Mouse (Mus musculus) adrenal gland, postnatal 10 days (tissue): ENCODE data around the gene Fbxw5. TPM values are rescaled to one million over a fixed set of nuclear protein-coding genes. Genes with fewer than 3 reads are reported as not detected.

Experiments
- DNase-seq: peaks from one replicate; pipeline ENCODE4 v3.0.0; 2021; ENCODE audit warnings: mixed read lengths
- total RNA-seq, 2 experiments: library from RNA; stranded (reverse); gene quantifications; 2 replicates each; pipeline ENCODE4 v1.2.3; 2021

The Fbxw5 gene
- total RNA-seq, 2 experiments from 2014 or later, result 73.1 to 88.8 TPM

DNA sequence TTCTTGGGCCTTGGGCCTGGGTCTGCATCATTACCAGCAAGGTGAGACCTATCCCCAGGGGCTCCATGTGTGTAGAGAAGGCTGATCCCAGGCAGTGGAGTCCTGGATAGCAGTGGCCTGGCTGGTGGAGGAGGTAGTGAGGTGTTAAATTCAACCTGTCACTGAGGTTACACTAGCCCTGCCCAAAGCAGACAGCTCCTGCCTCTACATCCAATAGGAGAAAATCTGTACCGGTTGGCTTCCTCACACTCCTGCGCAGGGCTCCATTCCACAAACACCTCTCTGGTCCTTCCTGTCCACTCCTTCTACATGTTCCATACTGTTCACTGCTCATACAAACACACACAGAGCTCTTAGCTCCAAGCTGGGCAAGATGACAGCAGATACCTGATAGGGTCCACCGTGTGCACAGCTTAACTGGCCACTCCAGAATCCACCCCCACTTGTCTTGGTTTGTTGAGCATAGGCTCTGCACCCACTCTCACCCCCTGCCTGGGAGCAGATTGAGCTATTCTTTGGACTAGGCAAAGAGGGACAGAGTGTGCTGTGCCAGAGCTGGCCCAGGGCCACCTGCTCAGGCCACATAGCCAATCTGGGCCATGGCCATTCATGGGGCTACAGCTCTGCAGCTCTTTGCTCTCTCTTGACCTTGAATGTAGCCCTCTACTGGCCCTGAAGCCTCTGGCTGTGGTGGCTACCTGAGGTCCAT is 22.4 kb upstream of the Fbxw5 start:
- peak; percentile 73 for DNase-seq

DNA sequence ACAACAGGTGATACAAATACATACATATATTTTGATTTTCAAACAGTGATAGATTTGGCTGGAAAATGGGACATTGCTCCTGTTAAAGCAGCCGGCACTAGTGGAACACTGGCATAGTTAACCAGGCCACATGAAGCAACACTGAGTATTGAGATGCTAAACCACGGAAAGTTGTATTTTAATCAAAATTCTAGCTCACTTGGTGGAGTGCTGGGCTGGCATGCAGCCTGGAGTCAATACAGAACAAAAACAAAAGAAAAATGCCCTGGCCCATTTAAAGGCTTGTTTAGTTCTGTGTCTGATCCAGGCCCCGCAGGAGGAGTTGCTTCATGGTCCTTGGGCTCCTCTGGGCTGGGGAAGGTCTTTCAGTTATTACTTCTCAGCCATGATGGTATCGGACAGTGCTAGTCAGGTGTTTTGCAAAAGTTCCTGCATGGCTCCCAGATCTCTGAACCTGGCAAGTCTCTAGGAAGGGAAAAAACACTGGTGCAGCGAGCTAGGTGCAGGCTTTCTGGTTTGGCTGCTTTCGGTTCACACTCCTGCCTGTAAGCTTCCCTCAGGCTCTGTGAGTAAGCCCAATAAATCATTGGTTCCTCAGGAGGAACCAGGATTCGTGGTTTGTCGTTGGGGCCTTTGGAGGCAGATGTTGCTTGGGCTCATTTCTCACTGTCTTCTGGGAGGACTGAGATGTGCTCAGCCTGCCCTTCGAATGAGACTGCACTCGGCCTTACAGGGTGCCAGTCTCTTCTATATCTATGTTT is 20.8 kb upstream of the Fbxw5 start:
- peak; percentile 35 for DNase-seq

DNA sequence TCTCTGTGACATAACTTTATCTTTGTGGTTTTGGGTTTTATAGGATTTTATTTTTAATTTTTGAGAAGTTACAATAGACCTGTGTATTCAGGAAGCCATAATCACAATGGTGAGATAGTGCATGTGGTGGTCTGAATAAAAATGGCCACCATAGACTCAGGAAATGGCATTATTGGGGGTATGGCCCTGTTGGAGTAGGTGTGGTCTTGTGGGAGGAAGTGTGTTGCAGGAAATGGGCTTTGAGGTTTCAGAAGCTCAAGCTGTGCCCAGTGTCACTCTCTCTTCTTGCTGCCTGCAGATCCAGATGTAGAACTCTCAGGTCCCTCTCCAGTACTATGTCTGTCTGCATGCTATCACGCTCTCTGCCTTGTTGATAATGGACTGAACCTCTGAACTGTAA is 20.0 kb upstream of the Fbxw5 start:
- no peak for DNase-seq

DNA sequence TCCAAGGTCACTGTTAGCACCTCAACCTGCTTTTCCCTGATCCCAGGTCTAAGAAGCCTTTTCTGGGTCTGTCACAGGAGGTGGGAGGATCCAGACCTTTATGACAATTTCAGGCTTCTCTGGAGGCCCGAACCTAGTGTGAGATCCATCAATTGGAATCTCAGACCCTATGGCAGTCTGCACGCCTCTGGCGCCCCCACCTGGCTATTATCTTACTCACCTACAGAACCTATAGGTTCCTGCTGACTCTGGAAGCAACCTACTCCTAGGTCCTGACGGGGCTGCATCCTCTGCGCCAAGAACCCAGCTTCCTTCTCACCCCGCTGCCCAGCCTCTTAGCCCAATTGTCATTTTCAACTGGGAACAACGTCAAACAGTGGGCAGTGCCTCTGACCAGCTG is 17.6 kb upstream of the Fbxw5 start:
- DNase-seq, result peak; percentile 71

DNA sequence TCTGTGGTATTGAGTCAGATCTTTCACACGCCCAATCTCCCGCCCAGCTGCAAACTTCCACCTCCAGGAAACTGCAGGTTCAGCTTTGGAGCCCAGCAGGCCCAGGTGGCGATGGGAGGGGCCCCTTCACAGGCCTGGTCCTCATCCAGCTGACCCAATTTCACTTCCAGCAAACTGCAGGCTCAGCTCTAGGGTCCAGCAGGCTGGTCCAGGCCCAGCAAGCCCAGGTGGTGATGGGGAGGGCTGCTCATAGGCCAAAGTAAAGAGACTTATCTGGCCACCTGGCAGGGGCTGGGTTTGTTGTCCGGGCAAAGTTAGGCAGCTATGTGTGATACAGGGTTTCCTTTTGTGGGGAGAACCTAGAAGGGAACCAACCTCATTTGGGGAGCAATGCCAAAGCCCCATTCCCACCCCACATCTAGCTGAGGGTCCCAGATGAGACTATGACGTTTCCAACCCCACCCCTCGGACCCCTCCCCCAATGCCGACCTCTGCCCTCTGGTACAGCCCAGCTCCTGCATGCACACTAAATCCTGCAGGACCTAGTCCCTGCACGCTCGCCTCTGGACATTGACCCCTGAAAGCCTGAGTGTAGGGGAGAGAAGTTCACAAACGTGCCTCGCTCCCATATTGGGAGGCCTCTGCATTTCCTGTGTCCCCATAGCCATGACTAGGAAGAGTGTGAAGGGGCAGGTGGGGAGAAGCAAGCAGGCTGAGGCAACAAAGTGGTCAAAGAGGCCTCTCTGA is 15.5 kb upstream of the Fbxw5 start:
- no peak for DNase-seq

DNA sequence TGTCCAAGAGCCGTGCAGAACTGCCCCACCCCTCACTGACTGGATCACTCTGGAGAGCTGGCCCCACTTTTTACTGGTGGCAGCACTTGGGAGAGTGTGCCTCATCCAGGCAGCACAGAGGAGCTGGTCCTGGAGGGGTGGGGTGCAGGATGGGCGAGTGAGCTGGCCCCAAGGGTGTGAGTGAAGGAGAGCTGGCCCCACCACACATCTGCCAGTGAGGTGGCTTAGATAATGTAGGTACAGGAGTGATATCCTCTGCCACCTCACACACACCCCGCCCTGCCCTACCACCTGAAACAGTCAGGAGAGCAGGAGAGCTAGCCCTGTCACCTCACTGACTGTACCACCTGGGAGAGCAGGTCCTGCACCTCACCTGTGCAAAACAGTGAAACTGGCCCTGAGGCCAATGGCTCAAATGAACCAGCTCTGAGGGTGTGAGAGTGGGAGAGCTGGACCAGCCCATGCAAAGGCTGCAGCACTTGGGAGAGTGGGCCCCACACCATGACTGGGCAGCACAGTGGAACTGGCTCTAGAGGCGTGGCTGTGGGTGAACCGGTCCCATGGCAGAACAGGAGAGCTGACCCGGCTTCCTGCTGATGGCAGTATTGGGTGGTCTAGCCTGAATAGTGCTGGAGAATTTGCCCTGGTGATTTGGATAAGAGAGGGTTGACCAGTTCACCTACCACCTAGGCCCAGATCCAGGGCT is 12.4 kb upstream of the Fbxw5 start:
- no peak for DNase-seq

DNA sequence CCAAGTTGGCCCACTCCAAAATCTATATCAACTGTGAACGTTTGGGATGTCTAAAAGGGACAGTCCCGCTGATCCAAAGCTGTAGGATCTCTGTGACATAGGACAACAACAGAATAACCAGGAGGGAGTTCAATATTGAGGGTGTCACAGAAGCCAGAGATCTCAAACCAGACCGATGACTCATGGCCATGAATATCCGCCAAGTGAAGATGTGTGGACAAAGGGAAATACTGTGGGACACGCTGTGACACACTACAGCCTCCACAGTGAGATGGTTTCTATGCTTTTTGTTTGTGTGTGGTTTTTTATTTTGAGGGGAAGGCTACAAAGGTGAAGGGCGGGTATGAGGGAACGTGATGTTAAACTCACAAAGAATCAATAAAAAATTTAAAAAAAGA is 11.9 kb upstream of the Fbxw5 start:
- DNase-seq, result peak; percentile 42

DNA sequence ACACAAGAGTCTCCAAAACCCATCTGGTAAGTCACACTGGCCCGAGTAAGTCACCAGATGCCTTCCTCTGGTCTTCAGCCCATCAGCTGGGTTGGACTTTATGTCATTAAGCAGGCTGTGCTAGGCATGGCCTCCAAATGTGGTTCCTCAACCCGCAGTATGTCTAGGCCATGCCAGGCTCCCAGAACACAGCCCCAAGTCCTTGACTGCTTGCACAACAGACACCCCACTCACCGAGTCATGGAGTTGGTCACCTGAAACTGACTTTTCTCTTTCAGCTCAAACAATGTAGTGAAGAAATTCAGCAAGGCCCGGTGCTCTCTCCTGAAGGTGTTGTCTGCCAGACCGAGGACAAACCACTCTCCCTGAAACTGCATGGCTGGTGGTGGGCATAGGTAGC is 7.6 kb upstream of the Fbxw5 start:
- no peak for DNase-seq

DNA sequence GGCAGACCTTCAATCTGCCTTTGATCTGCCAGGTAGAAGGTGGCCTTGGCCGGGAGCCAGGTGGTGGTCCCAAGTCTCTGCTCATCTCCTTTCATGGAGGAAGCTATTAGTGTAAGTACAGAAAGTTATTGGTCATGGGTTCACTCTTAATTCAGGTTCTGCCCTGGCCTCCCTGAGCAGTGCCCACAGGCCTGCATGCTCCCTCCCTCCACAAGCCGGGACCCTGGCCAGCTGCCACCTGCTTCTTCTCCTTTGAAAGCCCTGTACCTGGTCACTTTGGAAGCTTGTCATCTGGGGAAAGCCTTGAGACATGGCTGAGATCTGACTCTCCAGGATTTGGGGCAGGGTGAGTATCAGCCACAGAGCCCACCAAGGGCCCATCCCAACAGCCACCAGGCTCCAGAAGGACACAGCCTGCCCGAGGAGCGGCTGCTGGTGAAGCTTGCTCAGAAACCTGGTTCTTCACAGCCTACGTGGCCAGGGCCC is 7.0 kb upstream of the Fbxw5 start, which contains the start of gene Lcn12:
TSS of gene Lcn12 (minus strand) at position 436 of the 486 bp plus-strand sequence.
- no peak for DNase-seq

DNA sequence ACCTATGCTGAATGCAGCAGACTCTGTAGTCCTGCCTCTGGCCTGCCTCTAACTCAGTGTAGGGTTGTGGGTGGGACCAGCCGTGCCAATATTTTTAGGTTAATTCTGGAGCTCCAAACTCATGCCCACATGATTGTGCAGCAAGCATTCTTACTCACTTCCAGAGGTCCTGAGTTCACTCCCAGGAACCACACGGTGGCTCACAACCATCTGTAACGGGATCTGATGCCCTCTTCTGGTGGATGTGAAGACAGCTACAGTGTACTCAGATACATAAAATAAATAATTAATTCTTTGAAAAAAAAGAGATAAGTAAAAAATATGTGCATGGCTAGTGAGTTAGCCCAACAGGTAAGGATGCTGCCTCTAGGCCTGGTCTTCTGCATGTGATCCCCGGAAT is 4.1 kb upstream of the Fbxw5 start:
- peak; percentile 30 for DNase-seq

DNA sequence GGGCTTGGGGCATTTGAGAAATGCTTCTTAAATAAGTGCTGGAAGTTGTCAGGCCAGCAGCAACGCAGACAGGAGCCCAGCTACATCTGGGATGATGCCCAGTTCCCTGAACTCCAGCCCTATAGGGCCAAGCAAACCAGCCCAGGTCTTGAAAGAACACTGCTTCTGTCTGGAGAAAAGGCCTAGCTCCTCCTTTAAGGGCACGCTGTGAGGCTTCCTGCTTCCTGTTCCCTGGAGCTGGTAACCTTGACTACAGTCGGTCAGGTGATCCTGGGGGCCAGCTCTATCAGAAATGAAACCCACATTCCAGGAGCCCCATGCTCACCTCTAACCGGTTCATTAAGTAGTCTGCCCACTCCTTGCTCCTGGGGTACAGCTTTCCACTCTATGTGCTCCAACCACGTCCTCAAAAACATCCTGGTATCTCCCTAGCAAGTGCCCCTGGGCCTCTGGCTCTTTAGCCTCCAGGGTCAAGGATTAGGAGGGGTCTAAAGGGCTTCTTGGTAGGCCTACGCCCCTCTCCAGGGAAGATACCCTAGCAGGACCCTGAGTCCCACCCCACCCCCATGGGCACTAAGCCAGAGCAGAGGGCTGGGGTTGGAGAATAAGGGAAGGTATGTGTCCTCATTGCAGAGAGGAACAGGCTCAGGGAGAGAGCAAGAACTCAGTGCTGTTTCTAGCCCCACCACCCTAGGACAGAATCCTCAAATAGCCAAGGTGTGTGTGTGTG is 2.5 kb upstream of the Fbxw5 start:
- no peak for DNase-seq

DNA sequence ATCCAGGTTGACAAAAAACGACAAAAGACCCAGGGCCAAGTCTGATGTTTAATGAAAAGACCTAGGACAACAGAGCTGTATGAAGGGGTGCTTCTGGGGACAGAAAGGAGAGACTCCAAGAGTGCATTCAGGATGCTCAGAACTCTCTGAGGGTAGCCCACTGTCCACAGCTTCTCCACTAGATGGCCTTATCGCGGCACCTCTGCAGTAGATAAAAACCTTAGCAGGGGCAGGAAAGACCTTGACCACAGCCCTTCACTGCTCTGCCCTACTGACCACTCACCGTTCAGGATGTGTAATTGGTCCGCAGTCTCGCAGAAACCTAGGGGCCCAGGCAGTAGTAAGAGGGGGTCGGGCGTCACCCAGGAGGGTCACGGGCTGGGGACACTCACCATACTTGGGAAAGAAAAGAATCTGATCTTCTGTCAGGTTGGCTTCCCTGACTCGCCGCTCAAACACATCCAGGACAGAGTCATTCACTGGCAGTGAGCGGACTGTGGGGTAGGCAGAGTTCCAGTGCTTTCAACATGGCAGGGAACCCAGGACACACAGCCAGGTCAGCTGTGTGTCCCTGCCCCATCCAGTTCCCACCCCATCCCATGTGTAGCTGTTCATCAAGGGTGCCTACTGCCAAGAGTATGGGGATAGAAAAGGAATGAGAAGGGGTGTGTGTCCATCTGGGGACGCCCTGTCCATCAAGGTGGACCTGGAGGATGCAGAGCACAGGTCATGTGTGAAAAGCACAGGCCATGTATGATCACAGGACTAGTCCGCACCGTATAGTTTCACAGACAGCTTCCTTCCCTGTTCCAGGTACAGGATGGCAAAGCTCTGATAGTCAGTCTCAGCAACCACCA is 1.7 kb upstream of the Fbxw5 start:
- DNase-seq, result no peak

DNA sequence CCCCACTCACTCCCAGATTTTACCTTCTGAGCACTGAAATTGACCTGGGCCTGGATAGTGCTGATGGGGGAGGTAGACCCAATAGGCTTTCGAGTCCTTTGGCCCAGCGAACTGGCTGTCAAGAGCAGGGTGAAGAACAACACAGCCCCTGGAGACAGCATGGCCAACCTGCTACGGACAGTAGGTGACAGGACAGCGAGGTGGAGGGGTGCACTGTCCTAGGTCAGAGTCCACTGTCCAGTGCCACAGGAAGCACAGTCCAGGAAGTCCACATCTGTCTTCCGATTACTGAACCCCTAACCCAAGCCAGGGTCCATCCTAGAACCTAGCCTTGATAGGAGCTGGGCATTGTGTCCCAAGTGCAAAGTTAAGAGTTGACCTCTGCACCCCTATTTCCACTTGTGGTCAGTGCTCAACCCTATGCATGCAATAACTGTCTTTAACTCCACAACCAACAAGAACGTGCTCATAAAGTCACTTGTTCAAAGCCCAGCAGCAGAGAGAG is 427 bp upstream of the Fbxw5 start:
- no peak for DNase-seq

DNA sequence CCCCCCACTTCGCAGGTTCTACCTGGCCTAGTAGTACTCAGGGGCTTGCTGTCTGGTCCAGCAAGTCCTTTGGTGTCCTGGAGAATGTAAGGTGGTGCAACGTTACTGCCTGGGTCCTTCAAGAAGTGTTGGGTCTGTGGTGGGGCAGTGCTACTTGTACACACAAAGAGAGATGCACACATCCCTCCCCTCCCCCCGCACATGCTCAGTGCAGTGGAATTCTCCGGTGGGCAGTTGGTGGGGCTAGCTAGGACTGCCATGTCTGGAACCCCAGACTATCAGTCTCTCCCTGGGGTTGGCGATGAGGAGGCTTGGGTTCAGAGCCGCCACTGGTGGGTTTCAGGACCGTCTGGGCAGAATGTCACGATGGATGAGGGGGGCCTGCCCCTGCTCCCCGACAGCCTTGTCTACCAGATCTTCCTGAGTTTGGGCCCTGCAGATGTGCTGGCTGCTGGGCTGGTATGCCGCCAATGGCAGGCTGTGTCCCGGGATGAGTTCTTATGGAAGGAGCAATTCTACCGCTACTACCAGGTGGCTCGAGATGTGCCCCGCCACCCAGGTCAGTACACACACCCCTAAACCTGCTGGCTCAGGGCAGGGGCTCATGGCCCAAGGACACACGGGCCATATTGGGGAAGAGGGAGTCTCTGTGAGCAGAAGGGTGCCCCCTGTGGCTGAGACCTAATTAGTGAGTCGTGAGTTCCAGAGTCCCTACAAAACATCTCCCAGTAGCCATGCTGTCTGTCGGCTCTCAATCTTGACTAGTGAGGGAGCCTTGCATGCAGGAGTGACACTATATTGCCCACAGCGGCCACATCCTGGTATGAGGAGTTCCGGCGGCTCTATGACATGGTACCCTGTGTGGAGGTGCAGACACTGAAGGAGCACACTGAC is 1.3 kb downstream of the Fbxw5 start, which contains the start of gene C8g:
TSS of gene C8g (minus strand) at position 127 of the 894 bp plus-strand sequence.
- no peak for DNase-seq

DNA sequence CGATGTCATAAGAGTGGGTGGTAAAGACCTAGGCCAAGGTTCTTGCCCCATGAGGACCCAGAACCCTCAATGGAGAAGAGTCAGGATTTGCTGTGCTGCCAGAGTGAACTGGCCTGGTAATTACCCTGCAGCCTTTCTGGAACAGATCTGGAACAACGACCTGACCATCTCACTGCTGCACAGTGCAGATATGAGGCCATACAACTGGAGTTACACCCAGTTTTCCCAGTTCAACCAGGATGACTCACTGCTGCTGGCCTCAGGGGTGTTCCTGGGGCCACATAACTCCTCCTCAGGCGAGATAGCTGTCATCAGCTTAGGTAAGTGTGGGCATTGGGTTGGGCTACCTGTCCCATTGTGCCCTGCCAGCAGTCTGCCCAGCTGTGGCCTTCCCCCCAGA is 2.2 kb downstream of the Fbxw5 start:
- DNase-seq, result no peak

DNA sequence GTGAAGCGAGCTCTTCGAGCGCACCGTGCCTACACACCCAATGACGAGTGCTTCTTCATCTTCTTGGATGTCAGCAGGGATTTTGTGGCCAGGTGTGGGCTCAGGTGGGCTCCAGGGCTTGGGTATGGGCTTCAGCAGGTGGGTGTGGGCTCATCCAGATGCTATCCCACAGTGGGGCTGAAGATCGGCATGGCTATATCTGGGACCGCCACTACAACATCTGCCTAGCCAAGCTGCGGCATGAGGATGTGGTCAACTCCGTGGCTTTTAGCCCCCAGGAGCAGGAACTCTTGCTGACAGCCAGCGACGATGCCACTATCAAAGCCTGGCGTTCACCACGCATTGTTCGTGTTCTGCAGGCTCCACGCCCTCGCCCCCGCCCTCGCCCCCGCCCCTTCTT is 4.0 kb downstream of the Fbxw5 start:
- DNase-seq, result no peak

DNA sequence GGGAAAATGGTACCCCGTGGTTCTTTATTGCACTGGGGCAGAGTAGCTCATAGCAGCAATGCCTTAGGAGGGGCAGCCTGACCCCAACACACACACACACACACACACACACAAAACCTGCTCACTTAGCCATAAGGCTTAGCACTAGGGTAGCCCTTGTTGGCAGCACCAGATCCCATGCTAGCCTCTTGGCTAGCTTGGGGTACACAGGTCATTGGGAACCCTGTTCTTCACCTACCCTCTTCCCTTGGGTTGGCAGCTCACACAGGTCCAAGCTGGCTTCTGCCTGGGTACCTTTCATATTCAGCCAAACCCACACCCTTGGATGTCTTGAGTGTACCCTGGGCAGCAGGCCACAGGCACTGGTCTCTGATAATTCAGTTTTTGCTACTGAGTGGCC is 4.5 kb downstream of the Fbxw5 start:
- no peak for DNase-seq

DNA sequence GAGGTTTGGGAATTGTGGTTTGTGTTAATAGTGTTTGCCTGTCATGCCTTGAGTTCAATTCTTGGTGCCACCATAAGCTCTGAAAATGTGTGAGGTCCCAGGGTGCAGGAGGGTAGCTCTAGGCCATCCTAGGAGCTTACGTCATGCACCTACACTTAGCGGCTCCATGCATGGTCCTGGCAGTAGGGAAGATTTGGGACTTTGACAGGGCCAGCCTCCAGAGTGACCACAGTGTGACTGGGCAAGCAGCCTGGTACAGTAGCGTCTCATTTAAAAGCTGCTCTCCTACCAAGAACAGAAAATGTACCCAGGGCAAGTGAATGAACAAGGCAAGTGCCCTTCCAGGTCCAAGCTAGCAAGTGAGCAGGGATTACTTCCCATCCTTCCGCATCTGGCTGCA is 5.3 kb downstream of the Fbxw5 start:
- DNase-seq, result no peak

DNA sequence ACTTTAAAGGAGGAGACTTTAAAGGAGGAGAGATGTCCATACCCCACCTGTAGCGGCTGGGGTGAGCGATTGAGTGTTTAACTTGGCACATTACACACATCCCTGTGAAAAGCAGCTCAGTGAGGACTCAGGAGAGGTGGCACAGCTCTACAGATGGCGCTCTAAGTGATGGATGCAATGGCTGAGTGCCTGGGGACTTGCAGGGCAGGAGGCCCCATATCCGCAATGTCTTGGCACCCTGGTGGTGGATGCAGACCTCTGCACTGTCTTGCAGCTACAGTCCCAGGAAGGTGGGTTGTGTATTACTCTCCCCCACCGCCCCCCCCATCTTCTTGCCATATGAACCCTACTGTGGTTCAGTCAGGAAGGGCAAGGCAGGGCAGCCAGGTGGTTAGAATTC is 6.4 kb downstream of the Fbxw5 start:
- peak; percentile 27 for DNase-seq
